Mouse (Mus musculus) left cerebral cortex, postnatal 4 days (tissue): ENCODE data around the gene Larp7. TPM values are rescaled to one million over a fixed set of nuclear protein-coding genes. Genes with fewer than 3 reads are reported as not detected.
A peak's percentile ranks its signal among the peaks of the same experiment; 100 is the strongest.

Source experiments
- DNase-seq: peaks from one replicate; pipeline ENCODE4 v3.0.0-alpha.2; 2022
- intact Hi-C: fragments of 180-260 bp; cut with DNase I; formaldehyde crosslinking; loops from one replicate; pipeline ENCODE4 v1.15.1; 2025
- microRNA-seq: library from miRNA; unstranded; fragments of <30 nt; microRNA quantifications from one replicate; pipeline ENCODE4 v1.2.0, GENCODE M21; 2022
- total RNA-seq, 2 experiments: library from RNA; stranded (reverse); gene quantifications; 2 replicates each; pipeline ENCODE4 v1.2.3; 2021

Gene Larp7
- total RNA-seq, 2 experiments from 2014 or later: 21.8 to 23.0 TPM

DNA sequence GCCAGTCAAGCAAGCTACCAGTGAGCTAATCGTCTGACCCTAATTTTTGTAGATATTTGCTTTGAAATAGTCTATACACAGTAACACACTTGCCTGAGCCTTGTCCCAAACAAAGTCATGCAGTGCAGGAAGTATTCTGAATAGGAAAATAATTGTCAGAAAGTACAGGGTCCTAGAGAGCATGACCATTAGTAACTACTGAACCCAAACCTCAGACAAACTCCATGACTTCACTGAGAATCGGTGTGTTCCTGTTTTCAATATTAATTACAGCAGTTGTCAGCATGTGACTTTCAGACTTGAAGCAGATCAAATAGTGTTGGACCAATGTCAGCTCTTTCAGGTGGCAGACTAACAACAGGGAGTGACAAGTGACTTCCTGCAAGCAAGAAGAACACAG is 39.5 kb downstream of the Larp7 start:
- DNase-seq: no peak
- intact Hi-C loops: no loop called here

DNA sequence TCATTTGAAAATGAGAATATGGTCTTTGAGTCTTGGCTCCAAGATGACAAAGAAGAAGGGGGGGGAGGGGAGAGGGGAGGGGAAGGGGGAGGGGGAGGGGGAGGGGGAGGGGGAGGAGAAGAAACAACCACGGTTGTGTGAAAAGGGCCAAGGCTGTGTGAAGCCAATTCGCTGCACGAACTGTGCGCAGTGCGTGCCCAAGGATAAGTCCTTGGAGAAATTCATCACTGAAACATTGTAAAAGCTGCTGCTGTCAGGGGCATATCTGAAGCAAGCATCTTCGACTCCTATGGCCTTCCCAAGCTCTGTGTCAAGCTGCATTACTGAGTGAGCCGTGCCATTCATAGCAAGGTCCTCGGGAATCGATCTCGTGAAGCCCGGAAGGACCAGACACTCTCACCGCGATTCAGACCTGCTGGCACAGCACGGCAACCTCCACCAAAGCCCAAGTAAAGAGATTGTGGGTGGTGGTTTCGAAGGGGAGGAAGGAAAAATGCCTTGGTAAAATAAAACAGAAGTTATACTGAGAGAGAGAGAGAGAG is 40.3 kb downstream of the Larp7 start:
- intact Hi-C loops: no loop called here
- no peak for DNase-seq

DNA sequence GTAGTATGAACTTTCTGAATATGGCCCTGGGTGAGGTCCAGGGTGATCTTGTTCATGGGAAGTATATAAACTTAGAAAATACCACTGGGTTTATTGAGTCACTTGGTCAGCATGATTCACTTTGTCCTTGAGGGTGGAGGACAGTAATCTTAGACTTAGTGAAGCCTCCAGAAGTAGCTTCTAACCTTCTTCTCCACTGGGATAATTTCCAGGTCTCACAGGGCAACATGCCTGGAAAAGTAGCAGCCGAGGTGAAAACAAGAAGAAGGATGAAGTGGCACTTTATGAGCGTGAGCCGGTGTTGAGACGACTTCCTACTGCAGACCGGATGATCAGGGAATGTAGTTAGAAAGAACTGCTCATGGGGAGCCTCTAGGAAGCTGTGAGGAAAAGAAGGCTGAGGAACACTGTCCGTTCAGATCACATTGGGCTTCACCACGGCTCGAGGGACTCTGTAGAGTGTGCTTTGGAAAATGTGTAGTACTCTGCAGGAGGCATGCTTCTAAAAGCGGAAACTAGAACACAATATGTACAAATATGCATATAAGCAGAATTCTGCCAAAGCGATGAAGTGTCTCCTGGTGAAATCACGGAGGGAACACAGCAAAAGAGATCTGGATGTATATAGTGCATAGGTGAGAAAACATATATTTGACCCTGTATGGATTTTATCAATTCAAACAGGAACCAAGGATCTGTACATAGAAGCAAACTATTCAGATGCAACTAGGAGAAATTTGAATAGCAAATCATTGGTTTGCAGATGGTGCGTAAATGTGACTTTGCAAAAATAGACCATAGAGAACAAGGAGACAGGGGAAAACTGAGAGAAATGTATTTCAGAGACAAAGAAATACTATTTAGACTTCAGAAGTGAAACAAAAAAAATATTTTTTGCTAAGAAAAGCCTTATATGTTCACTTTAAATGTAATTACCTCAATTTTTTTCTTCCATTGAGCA is 41.1 kb downstream of the Larp7 start:
- intact Hi-C loops: no loop called here
- DNase-seq: no peak

DNA sequence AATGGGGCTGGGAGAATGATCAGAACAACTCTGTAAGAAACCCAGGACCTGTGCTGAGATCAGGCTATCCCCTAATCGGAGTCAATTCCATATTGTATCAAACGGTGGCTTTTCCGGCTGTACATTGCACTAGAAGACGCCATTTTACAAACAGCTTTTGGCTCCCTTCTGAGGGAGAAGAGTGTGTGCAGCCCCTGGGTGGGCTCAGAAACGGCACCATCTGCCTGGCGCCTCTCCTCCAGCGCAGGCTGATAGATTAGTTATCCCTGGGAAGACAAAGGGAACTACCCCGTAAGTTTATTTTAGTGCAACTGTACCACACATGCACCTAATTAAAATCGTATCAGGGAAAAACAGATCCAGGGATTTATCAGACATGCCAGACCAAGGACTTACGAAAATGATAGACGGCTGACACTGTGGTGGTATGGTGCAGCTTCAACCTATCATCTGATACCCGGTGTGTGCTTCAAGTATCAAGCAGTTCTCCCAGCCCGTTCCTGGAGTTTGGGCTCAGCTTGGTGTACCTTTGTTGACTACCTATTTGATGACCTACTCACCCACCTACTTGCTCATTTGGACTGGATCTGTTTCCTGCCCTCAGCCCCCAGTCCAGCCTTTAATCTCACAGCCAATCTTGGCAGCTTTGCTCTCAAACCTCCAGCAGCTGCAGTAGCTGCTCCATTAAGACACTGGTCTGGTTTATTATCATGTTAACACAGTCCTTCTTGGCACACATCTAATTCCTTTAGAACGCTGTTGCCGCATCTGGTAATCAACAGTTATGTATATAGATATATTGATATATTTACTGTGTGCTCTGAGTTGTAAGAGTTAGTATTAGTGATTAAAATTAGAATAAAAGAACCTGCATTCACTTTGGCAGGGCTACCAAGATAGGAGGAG is 45.0 kb downstream of the Larp7 start:
- DNase-seq: no peak
- intact Hi-C loops: no loop called here

DNA sequence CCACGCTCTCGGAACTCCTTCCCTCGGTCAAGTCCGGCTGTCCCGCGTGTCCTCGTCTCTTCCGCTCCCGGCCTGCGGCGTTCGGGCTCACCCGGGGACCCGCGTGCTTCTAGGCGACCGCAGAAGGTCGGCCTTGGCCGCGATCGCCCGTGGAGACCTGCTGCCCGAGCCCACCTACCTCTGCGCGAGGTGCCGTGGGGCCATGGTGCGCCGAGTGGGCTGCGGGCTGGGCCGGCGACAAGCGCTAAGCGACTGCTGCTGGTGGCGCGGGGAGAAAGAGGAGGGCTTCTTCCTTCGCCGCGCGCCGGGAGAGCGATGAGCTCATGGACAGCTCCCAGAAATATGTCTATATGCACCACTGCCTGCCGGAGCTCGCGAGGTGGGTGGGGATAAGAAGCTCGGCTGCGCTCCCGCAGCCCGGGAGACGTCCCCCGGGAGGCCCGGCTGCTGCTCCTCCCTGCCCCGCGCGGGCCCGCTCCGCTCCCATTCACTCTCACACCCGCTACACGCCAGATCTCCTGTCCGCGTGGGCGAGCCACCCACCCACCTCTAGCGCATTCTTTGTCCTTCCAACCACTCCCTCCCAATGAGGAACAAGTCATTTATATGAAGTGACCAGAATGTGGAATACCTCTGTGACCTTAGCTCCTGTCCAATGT is 54.3 kb downstream of the Larp7 start, which contains the start of gene Ank2:
Ank2 (minus strand) TSS at position 609 of the 659 bp plus-strand sequence.
- intact Hi-C loops: no loop called here
- peak; percentile 34 for DNase-seq

DNA sequence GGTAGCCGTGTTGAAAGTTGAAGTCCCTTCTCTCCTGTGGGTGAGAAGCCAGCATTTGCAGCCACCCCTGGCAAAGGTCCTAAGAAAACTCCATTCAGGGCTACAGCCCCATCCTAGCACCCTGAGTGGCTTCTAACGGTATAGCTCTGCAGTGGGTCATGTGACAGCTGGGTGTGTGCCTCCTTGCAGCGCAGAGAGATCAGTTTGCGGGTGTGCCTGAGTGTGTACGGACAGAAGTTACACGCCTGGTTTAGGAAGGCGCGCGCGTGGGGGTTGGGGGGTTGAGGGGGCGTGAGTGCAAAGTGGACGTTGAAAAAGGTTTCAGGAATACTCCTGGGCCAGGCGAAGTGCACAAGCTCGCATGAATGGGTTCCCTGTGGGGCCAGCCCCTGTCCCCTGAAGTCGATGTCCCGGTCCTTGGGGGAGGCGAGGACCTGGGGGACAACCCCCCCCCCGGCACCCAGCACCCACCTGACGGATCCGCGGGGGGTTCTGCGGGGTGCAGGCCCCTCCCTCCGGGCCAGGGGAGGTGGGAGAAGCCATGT is 54.9 kb downstream of the Larp7 start:
- intact Hi-C loops: no loop called here
- DNase-seq: peak; percentile 17

DNA sequence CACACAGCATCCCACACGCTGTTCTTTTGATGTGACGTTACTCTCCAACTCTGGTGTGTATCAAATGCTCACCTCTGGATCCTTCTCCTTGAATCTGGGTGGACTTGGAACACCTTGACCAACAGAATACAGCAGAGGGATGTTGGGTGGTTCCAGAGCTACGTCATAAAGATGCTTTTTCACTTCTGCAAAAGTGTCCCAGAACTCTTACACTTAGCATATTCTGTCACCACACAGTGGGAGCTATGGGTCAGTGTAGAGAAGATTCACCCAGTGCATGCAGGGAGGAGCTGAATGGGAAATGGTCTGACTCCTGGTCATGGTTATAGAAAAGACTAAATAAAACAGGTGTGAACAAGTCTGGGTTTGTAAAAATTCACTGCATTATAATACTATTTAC is 60.5 kb downstream of the Larp7 start:
- DNase-seq: no peak
- intact Hi-C loops: no loop called here

DNA sequence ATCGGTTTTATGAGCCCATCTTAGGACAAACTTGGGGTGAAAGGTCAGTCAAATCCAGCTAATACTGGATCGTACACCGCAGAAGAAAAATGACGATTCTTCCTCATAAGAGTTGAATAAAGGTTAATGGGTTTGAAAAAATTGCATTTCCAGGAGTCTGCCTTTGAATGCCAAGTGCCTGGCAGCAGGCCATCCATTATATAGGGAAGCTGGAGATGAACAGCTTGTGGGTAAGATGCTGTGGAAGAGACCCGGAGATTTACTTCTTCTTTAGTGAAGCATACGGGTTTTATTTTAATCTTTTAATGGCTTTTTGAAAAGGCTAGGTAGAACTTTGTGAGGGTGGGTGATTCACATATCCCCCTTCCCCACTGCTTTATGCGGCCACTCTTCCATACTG is 65.8 kb downstream of the Larp7 start:
- DNase-seq: peak; percentile 55
- intact Hi-C loops: no loop called here

Small RNA genes within 50 kb of the gene (microRNA-seq; reads per million reads assigned to microRNA genes)
- gene Mir302a (7.8 reads per million, percentile 20 among the genes with 10 or more reads in this experiment), gene Mir302b (5.4 reads per million, percentile 13 among the genes with 10 or more reads in this experiment), gene Mir302c (2.1 reads per million), gene Mir302d (8.7 reads per million, percentile 23 among the genes with 10 or more reads in this experiment), gene Mir367 (not detected)

Other genes with a start within 250 kb of the Larp7 start
- gene Ank2, start 54.0 kb downstream of the Larp7 start, total RNA-seq: 1,000 to 10,000 TPM in 1 of 2 experiments, 100 to 1,000 TPM in 1; 971 to 1,020 TPM
- gene Zgrf1, start 140 bp upstream of the Larp7 start, total RNA-seq: 1 to 10 TPM; 2.9 to 3.4 TPM
- under 1 TPM; 0.38 to 0.40 TPM for gene Neurog2, start 79.8 kb upstream of the Larp7 start, total RNA-seq
- gene Alpk1, start 227.2 kb upstream of the Larp7 start, total RNA-seq: 1 to 10 TPM; 2.0 to 4.0 TPM
- 1 to 10 TPM; 1.6 to 2.1 TPM for gene Tifa, start 236.5 kb upstream of the Larp7 start, total RNA-seq